Mouse (Mus musculus) forebrain, postnatal 0 days (tissue): Measurements from ENCODE around the gene Ndst4. TPM values are rescaled to one million over a fixed set of nuclear protein-coding genes. Genes with fewer than 3 reads are reported as not detected.

Experiments used
- ATAC-seq: fragments of 200-750 bp; cut with Nextera tagmentation; 2 replicates; pipeline ENCODE4 v1.8.0; 2017; ENCODE audit warnings: mild to moderate bottlenecking, moderate library complexity
- DNase-seq: peaks from one replicate; pipeline ENCODE4 v3.0.0-alpha.2; 2015
- H3K27ac ChIP-seq: fragments of 300-500 bp; sonication (generic); 2 replicates; pipeline ENCODE4 v1.5.1; 2014; ENCODE audit warnings: low read depth, mild to moderate bottlenecking, antibody characterized with exemption, low read length, moderate library complexity, mixed read lengths
- H3K27me3 ChIP-seq: fragments of 300-500 bp; sonication (generic); 2 replicates; pipeline ENCODE4 v1.6.1; 2014; ENCODE audit warnings: mild to moderate bottlenecking, low read length, mixed read lengths; ENCODE audit not compliant: insufficient read depth
- H3K36me3 ChIP-seq: fragments of 300-500 bp; sonication (generic); 2 replicates; pipeline ENCODE4 v1.6.1; 2014; ENCODE audit warnings: mild to moderate bottlenecking, moderate library complexity; ENCODE audit not compliant: insufficient read depth
- H3K4me1 ChIP-seq: fragments of 300-500 bp; sonication (generic); 2 replicates; pipeline ENCODE4 v1.6.1; 2014; ENCODE audit warnings: antibody characterized with exemption; ENCODE audit not compliant: insufficient read depth
- H3K4me2 ChIP-seq: fragments of 300-500 bp; sonication (generic); 2 replicates; pipeline ENCODE4 v1.6.1; 2014; ENCODE audit warnings: low read depth, mild to moderate bottlenecking, moderate library complexity
- H3K4me3 ChIP-seq: fragments of 300-500 bp; sonication (generic); 2 replicates; pipeline ENCODE4 v1.5.1; 2014; ENCODE audit warnings: low read depth, low read length, mixed read lengths
- H3K9ac ChIP-seq: fragments of 300-500 bp; sonication (generic); 2 replicates; pipeline ENCODE4 v1.6.1; 2014; ENCODE audit warnings: mild to moderate bottlenecking
- H3K9me3 ChIP-seq: fragments of 300-500 bp; sonication (generic); 2 replicates; pipeline ENCODE4 v1.6.1; 2016; ENCODE audit warnings: low read length
- CTCF ChIP-seq: sonication (generic); IDR thresholded peaks from 2 replicates; pipeline ENCODE4 v1.5.1; 2016; ENCODE audit warnings: antibody characterized with exemption, control low read depth, low read depth
- WGBS: fragments of 180-500 bp; shearing (Covaris S2); extraction: QIAGEN DNeasy Blood & Tissue Kit; methylation state at CpG from one replicate; pipeline ENCODE4 v1.1.7; 2014; 5-methylcytosine and 5-hydroxymethylcytosine counted together
- polyA plus RNA-seq: library from polyadenylated mRNA; unstranded; fragments of >200 nt; fragmentation: Nextera tagmentation; extraction: Ambion mirVana; gene quantifications from 2 replicates; pipeline ENCODE4 v1.2.1, GENCODE M21; 2015
- total RNA-seq: library from RNA; depleted of rRNA; stranded (reverse); fragments of >200 nt; gene quantifications from 2 replicates; pipeline ENCODE4 v1.2.3, GENCODE M21; 2014

The Ndst4 gene
- total and polyA plus RNA-seq, 2 experiments from 2014 or later, result 1.7 to 12.6 TPM

- no peak for ATAC-seq
- H3K4me1 ChIP-seq, result no peaks in the 10 kb centered on the region
- no peaks in the 10 kb centered on the region for H3K36me3 ChIP-seq
- H3K4me2 ChIP-seq, result no peak overlapping the region
- no peak overlapping the region for H3K4me3 ChIP-seq
- H3K27ac ChIP-seq, result no peak overlapping the region
- no peaks in the 10 kb centered on the region for H3K9me3 ChIP-seq
- WGBS, result 90% methylated on average over 6 of the region's 6 CpGs
- no peak for DNase-seq
- no peak for TF ChIP-seq CTCF
- H3K27me3 ChIP-seq, result no peaks in the 10 kb centered on the region
- no peak overlapping the region for H3K9ac ChIP-seq
These were observed 271.5 kb downstream of the Ndst4 start for GRCm38 (mm10) chr3:125675211-125675896.

GRCm38 (mm10) chr3:125678924-125679323, 275.0 kb downstream of the Ndst4 start:
- Histone ChIP-seq H3K9ac (peak overlapping the region; percentile 25; the same call in 1 of the 2 replicates), H3K4me1 (no peaks in the 10 kb centered on the region), H3K27me3 (no peaks in the 10 kb centered on the region), H3K9me3 (no peaks in the 10 kb centered on the region), H3K27ac (no peak overlapping the region), H3K4me2 (peak overlapping the region; percentile 48), H3K36me3 (no peaks in the 10 kb centered on the region), H3K4me3 (peak overlapping the region; percentile 21)
- 26% methylated on average over 9 of the region's 9 CpGs for WGBS
- ATAC-seq, result peak; percentile 71
- peak; percentile 33 for DNase-seq
- no peak for TF ChIP-seq CTCF

DNA sequence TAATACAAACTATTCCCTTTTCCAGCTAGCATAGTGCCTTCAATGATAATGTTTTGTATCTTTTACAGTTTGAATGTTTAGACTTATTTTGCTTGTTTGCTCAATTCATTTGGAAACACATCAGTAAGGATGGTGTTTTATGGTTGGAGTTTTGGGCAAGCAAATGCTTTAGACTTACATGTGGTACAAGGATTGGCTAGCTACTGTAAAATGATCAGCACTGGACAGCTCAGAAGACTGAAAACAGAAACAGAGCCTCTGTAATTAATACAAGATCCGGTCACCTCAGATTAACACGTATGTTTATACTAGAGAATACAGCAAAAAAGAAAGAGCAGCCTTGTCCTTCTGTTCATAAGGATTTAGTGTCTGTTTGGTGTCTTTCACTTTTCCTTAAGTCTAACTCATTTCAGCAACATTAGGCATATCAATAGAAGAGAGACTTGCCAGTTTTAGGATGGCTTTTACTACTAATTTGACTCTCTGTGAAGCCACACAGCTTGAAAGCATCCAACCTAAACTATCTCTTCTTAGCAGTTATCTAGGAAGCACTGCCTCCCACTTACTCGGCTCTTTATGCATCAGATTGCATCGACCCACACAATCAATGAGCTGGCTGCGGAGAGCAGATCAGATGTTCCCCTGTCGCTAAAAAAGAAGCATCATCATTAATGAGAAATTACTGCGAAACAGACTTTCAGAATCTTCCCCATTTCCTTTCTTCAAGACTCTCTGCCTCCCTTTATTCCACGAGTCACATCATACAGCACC, 279.8 kb downstream of the Ndst4 start:
- Histone ChIP-seq H3K9ac (no peak overlapping the region), H3K27ac (no peak overlapping the region), H3K9me3 (no peaks in the 10 kb centered on the region), H3K36me3 (no peaks in the 10 kb centered on the region), H3K4me3 (no peak overlapping the region), H3K27me3 (no peaks in the 10 kb centered on the region), H3K4me2 (no peak overlapping the region), H3K4me1 (no peaks in the 10 kb centered on the region)
- no peak for TF ChIP-seq CTCF
- ATAC-seq (no peak), DNase-seq (no peak)
- 72% methylated on average over 8 of the region's 8 CpGs for WGBS

GRCm38 (mm10) chr3:125684583-125684982, 280.7 kb downstream of the Ndst4 start:
- no peaks in the 10 kb centered on the region for H3K9me3 ChIP-seq
- H3K4me3 ChIP-seq, result no peak overlapping the region
- 94% methylated on average over 1 of the region's 1 CpGs for WGBS
- DNase-seq, result no peak
- TF ChIP-seq CTCF, result no peak
- no peak overlapping the region for H3K4me2 ChIP-seq
- H3K4me1 ChIP-seq, result no peaks in the 10 kb centered on the region
- no peaks in the 10 kb centered on the region for H3K36me3 ChIP-seq
- no peaks in the 10 kb centered on the region for H3K27me3 ChIP-seq
- ATAC-seq, result no peak
- no peak overlapping the region for H3K9ac ChIP-seq
- H3K27ac ChIP-seq, result no peak overlapping the region

GRCm38 (mm10) chr3:125687601-125688000, 283.7 kb downstream of the Ndst4 start:
- Histone ChIP-seq H3K4me1 (no peaks in the 10 kb centered on the region), H3K4me3 (no peak overlapping the region), H3K4me2 (no peak overlapping the region), H3K9ac (no peak overlapping the region), H3K27me3 (no peaks in the 10 kb centered on the region), H3K9me3 (no peaks in the 10 kb centered on the region), H3K36me3 (no peaks in the 10 kb centered on the region), H3K27ac (no peak overlapping the region)
- DNase-seq (no peak), ATAC-seq (no peak)
- WGBS, result 68% methylated on average over 2 of the region's 2 CpGs
- no peak for TF ChIP-seq CTCF

GRCm38 (mm10) chr3:125690948-125691347, 287.1 kb downstream of the Ndst4 start:
- no peak overlapping the region for H3K4me2 ChIP-seq
- ATAC-seq (no peak), DNase-seq (no peak)
- no peaks in the 10 kb centered on the region for H3K27me3 ChIP-seq
- H3K36me3 ChIP-seq, result no peaks in the 10 kb centered on the region
- H3K9me3 ChIP-seq, result no peaks in the 10 kb centered on the region
- no peaks in the 10 kb centered on the region for H3K4me1 ChIP-seq
- 39% methylated on average over 1 of the region's 1 CpGs for WGBS
- H3K27ac ChIP-seq, result no peak overlapping the region
- no peak for TF ChIP-seq CTCF
- H3K4me3 ChIP-seq, result no peak overlapping the region
- no peak overlapping the region for H3K9ac ChIP-seq

DNA sequence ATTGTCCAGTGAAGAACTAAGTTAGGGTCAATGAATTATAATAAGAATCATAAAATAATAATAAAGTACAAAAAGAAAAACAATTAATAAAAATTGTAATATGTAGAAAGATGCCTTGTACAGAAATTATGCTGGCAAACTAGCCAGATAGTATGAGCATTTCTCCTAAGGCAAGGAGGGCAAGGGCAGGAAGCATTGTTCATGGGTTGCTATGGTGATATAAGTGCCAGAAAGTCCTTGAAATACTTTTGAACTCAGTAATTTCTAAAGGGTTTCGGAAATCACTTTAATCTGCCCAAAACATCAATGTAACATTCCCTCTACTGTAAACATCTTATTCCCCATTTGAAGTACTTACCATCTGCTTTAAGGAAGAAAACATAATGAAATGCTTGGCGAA, 319.1 kb downstream of the Ndst4 start:
- H3K27me3 ChIP-seq, result no peaks in the 10 kb centered on the region
- no peak overlapping the region for H3K27ac ChIP-seq
- TF ChIP-seq CTCF, result no peak
- no peak overlapping the region for H3K4me3 ChIP-seq
- DNase-seq, result no peak
- ATAC-seq, result no peak
- no peaks in the 10 kb centered on the region for H3K9me3 ChIP-seq
- no peak overlapping the region for H3K4me2 ChIP-seq
- WGBS, result 49% methylated on average over 2 of the region's 2 CpGs
- H3K4me1 ChIP-seq, result no peaks in the 10 kb centered on the region
- no peak overlapping the region for H3K9ac ChIP-seq
- H3K36me3 ChIP-seq, result no peaks in the 10 kb centered on the region
